Mouse (Mus musculus): ENCODE results near the gene Fnip2. TPM values are rescaled to one million over a fixed set of nuclear protein-coding genes. Genes with fewer than 3 reads are reported as not detected.

The Fnip2 gene
- total and polyA plus RNA-seq, 3 experiments: 3.2 to 71.3 (median 57.6) TPM

GRCm38 (mm10) chr3:79566716-79567691, 592 bp downstream of the Fnip2 start:
- no peak for DNase-seq (ENCODE audit: low spot score)
- ATAC-seq (ENCODE audit: extremely low read depth, insufficient number of reproducible peaks, low FRiP score, poor library complexity, severe bottlenecking): no peak
- TF ChIP-seq TAL1 (conservative IDR thresholded peaks at IDR 0.05; ENCODE audit: low read depth, low read length): no peak
- TF ChIP-seq GATA2 (IDR thresholded peaks at IDR 0.05; ENCODE audit: borderline replicate concordance, low read depth, low read length): no peak
- no peak for TF ChIP-seq GATA1 (IDR thresholded peaks at IDR 0.05; ENCODE audit: borderline replicate concordance, low read length)
- TF ChIP-seq POLR2AphosphoS5 (IDR thresholded peaks at IDR 0.05; ENCODE audit: insufficient replicate concordance, low read depth, low read length): no peak
- TF ChIP-seq CTCF (IDR thresholded peaks at IDR 0.05; ENCODE audit: low read depth, low read length): no peak
- no peaks in the 10 kb centered on the region for H3K27me3 ChIP-seq (ENCODE audit: insufficient read depth, low read length)
- H3K9me3 ChIP-seq (replicated peaks): no peaks in the 10 kb centered on the region
- peaks cover 68% of the 10 kb centered on the region for H3K4me1 ChIP-seq (ENCODE audit: insufficient read depth, low read depth, low read length)
- peak overlapping the region; percentile 91 for H3K4me3 ChIP-seq (ENCODE audit: low read depth, low read length)
- peaks cover 33% of the 10 kb centered on the region for H3K36me3 ChIP-seq (replicated peaks)

GRCm38 (mm10) chr3:79564875-79565606, 2.6 kb downstream of the Fnip2 start:
- Histone ChIP-seq H3K4me3 (ENCODE audit: low read depth, low read length) (no peak overlapping the region; the same call in 1 of the 2 replicates), H3K4me1 (ENCODE audit: insufficient read depth, low read depth, low read length) (peaks cover 67% of the 10 kb centered on the region), H3K9me3 (replicated peaks) (no peaks in the 10 kb centered on the region), H3K27me3 (ENCODE audit: insufficient read depth, low read length) (no peaks in the 10 kb centered on the region), H3K36me3 (replicated peaks) (peaks cover 43% of the 10 kb centered on the region)
- ATAC-seq (ENCODE audit: extremely low read depth, insufficient number of reproducible peaks, low FRiP score, poor library complexity, severe bottlenecking) (no peak), DNase-seq (ENCODE audit: low spot score) (no peak)
- TF ChIP-seq GATA2 (IDR thresholded peaks at IDR 0.05; ENCODE audit: borderline replicate concordance, low read depth, low read length) (no peak), CTCF (IDR thresholded peaks at IDR 0.05; ENCODE audit: low read depth, low read length) (no peak), POLR2AphosphoS5 (IDR thresholded peaks at IDR 0.05; ENCODE audit: insufficient replicate concordance, low read depth, low read length) (no peak), TAL1 (conservative IDR thresholded peaks at IDR 0.05; ENCODE audit: low read depth, low read length) (no peak), GATA1 (IDR thresholded peaks at IDR 0.05; ENCODE audit: borderline replicate concordance, low read length) (no peak)

GRCm38 (mm10) chr3:79563511-79563910, 4.1 kb downstream of the Fnip2 start:
- Histone ChIP-seq H3K36me3 (replicated peaks) (peaks cover 58% of the 10 kb centered on the region), H3K4me3 (ENCODE audit: low read depth, low read length) (no peak overlapping the region), H3K4me1 (ENCODE audit: insufficient read depth, low read depth, low read length) (peaks cover 66% of the 10 kb centered on the region), H3K9me3 (replicated peaks) (no peaks in the 10 kb centered on the region), H3K27me3 (ENCODE audit: insufficient read depth, low read length) (no peaks in the 10 kb centered on the region)
- no peak for TF ChIP-seq GATA2 (IDR thresholded peaks at IDR 0.05; ENCODE audit: borderline replicate concordance, low read depth, low read length)
- DNase-seq (ENCODE audit: low spot score): no peak
- ATAC-seq (ENCODE audit: extremely low read depth, insufficient number of reproducible peaks, low FRiP score, poor library complexity, severe bottlenecking): no peak

GRCm38 (mm10) chr3:79561784-79562715, 5.5 kb downstream of the Fnip2 start:
- H3K4me3 ChIP-seq (ENCODE audit: low read depth, low read length): no peak overlapping the region
- DNase-seq (ENCODE audit: low spot score) (no peak), ATAC-seq (ENCODE audit: extremely low read depth, insufficient number of reproducible peaks, low FRiP score, poor library complexity, severe bottlenecking) (peak; percentile 10; the same call in 1 of the 2 replicates)
- no peaks in the 10 kb centered on the region for H3K9me3 ChIP-seq (replicated peaks)
- no peak for TF ChIP-seq CTCF (IDR thresholded peaks at IDR 0.05; ENCODE audit: low read depth, low read length)
- TF ChIP-seq GATA2 (IDR thresholded peaks at IDR 0.05; ENCODE audit: borderline replicate concordance, low read depth, low read length): no peak
- TF ChIP-seq GATA1 (IDR thresholded peaks at IDR 0.05; ENCODE audit: borderline replicate concordance, low read length): no peak
- no peak for TF ChIP-seq POLR2AphosphoS5 (IDR thresholded peaks at IDR 0.05; ENCODE audit: insufficient replicate concordance, low read depth, low read length)
- TF ChIP-seq TAL1 (conservative IDR thresholded peaks at IDR 0.05; ENCODE audit: low read depth, low read length): no peak
- no peaks in the 10 kb centered on the region for H3K27me3 ChIP-seq (ENCODE audit: insufficient read depth, low read length)
- peaks cover 69% of the 10 kb centered on the region for H3K36me3 ChIP-seq (replicated peaks)
- H3K4me1 ChIP-seq (ENCODE audit: insufficient read depth, low read depth, low read length): peaks cover 58% of the 10 kb centered on the region

GRCm38 (mm10) chr3:79560555-79560954, 7.0 kb downstream of the Fnip2 start:
- Histone ChIP-seq H3K9me3 (replicated peaks) (no peaks in the 10 kb centered on the region), H3K4me3 (ENCODE audit: low read depth, low read length) (no peak overlapping the region), H3K4me1 (ENCODE audit: insufficient read depth, low read depth, low read length) (peaks cover 44% of the 10 kb centered on the region), H3K36me3 (replicated peaks) (peaks cover 69% of the 10 kb centered on the region), H3K27me3 (ENCODE audit: insufficient read depth, low read length) (no peaks in the 10 kb centered on the region)
- TF ChIP-seq CTCF (IDR thresholded peaks at IDR 0.05; ENCODE audit: low read depth, low read length): no peak
- no peak for TF ChIP-seq TAL1 (conservative IDR thresholded peaks at IDR 0.05; ENCODE audit: low read depth, low read length)
- no peak for TF ChIP-seq GATA1 (IDR thresholded peaks at IDR 0.05; ENCODE audit: borderline replicate concordance, low read length)
- TF ChIP-seq POLR2AphosphoS5 (IDR thresholded peaks at IDR 0.05; ENCODE audit: insufficient replicate concordance, low read depth, low read length): no peak
- no peak for TF ChIP-seq GATA2 (IDR thresholded peaks at IDR 0.05; ENCODE audit: borderline replicate concordance, low read depth, low read length)
- DNase-seq (ENCODE audit: low spot score) (no peak), ATAC-seq (ENCODE audit: extremely low read depth, insufficient number of reproducible peaks, low FRiP score, poor library complexity, severe bottlenecking) (no peak)

All from G1E (cell line).